Mouse (Mus musculus) embryonic fibroblast, embryonic 13.5 days (primary cell): ENCODE measurements around the gene Stk4. TPM values are rescaled to one million over a fixed set of nuclear protein-coding genes. Genes with fewer than 3 reads are reported as not detected.

Source experiments
- H3K27ac ChIP-seq: 2 replicates; pipeline ENCODE4 v1.5.1; 2012; ENCODE audit warnings: low read length, control low read depth, inconsistent platforms; ENCODE audit not compliant: insufficient read depth
- H3K4me1 ChIP-seq: 2 replicates; pipeline ENCODE4 v1.6.1; 2011; ENCODE audit warnings: low read length; ENCODE audit not compliant: control insufficient read depth, insufficient read depth
- H3K4me3 ChIP-seq: 2 replicates; pipeline ENCODE4 v1.5.1; 2011; ENCODE audit warnings: mild to moderate bottlenecking, control low read depth, low read length; ENCODE audit not compliant: insufficient read depth
- CTCF ChIP-seq: IDR thresholded peaks from 2 replicates; pipeline ENCODE4 v1.5.1; 2011; ENCODE audit warnings: mild to moderate bottlenecking, control low read depth, low read length, moderate library complexity, borderline replicate concordance; ENCODE audit not compliant: insufficient read depth
- POLR2A ChIP-seq: IDR thresholded peaks from 2 replicates; pipeline ENCODE4 v1.6.1; 2011; ENCODE audit warnings: low read depth, mild to moderate bottlenecking, control low read depth, low read length, moderate library complexity
- polyA plus RNA-seq: library from polyadenylated mRNA; stranded (reverse); fragments of >200 nt; gene quantifications from 2 replicates; pipeline ENCODE4 v1.2.4, GENCODE M21; 2011; ENCODE audit warnings: low read depth; ENCODE audit not compliant: missing spikeins, insufficient read length

Stk4 gene
- polyA plus RNA-seq, 1 experiment, result 24.0 TPM

GRCm38 (mm10) chr2:164199626-164200327, 129.7 kb downstream of the Stk4 start, which contains the start of gene Wfdc15a:
Wfdc15a (minus strand) TSS chr2:164200130.
- Histone ChIP-seq H3K4me1 (no peaks in the 10 kb centered on the region), H3K27ac (no peak within 1 kb of the TSS), H3K4me3 (no peak within 1 kb of the TSS)
- no peak for TF ChIP-seq POLR2A
- TF ChIP-seq CTCF, result no peak

Other genes starting within 250 kb of the Stk4 start
- 203 and 212 TPM in 2 replicates for gene Ccn5, start 249.5 kb upstream of the Stk4 start, polyA plus RNA-seq
- gene Kcnk15, start 216.7 kb upstream of the Stk4 start, polyA plus RNA-seq, result 0.26 TPM in 1 of 2 replicates, not detected in the other
- gene Rims4, start 151.6 kb upstream of the Stk4 start, polyA plus RNA-seq, result 0.14 TPM in 1 of 2 replicates, not detected in the other
- 208 and 218 TPM in 2 replicates for gene Ywhab, start 75.4 kb upstream of the Stk4 start, polyA plus RNA-seq
- gene Pabpc1l, start 44.9 kb upstream of the Stk4 start, polyA plus RNA-seq, result 1.4 and 1.5 TPM in 2 replicates
- gene Tomm34, start 847 bp downstream of the Stk4 start, polyA plus RNA-seq, result 37.2 and 38.8 TPM in 2 replicates
- 0.23 and 1.1 TPM in 2 replicates for gene Kcns1, start 100.8 kb downstream of the Stk4 start, polyA plus RNA-seq
- not detected in 2 replicates for gene Wfdc5, start 112.4 kb downstream of the Stk4 start, polyA plus RNA-seq
- not detected in 2 replicates for gene Wfdc12, start 120.3 kb downstream of the Stk4 start, polyA plus RNA-seq
- gene Wfdc15a, start 129.8 kb downstream of the Stk4 start, polyA plus RNA-seq, result not detected in 2 replicates
- gene Wfdc15b, start 151.3 kb downstream of the Stk4 start, polyA plus RNA-seq, result not detected in 2 replicates
- not detected in 2 replicates for gene Svs2, start 168.1 kb downstream of the Stk4 start, polyA plus RNA-seq
- not detected in 2 replicates for gene Svs3b, start 186.3 kb downstream of the Stk4 start, polyA plus RNA-seq
- not detected in 2 replicates for gene Svs4, start 208.1 kb downstream of the Stk4 start, polyA plus RNA-seq
- gene Svs3a, start 218.9 kb downstream of the Stk4 start, polyA plus RNA-seq, result not detected in 2 replicates
- not detected in 2 replicates for gene Svs6, start 246.4 kb downstream of the Stk4 start, polyA plus RNA-seq